Mouse (Mus musculus) CD8-positive naive resting alpha-beta T cell, adult 57 days (primary cell): ENCODE measurements around the gene Mif4gd. TPM values are rescaled to one million over a fixed set of nuclear protein-coding genes. Genes with fewer than 3 reads are reported as not detected.

Experiments used
- total RNA-seq: library from RNA; stranded (reverse); gene quantifications from one replicate; pipeline ENCODE4 v1.2.4, GENCODE M21; 2023

Gene Mif4gd
- total RNA-seq: 65.7 TPM

GRCm38 (mm10) chr11:115612410-115613137 is at the start of gene Mif4gd:
Gene Mif4gd, minus strand, starts transcription at chr11:115612969.

GRCm38 (mm10) chr11:115627705-115628464 is 15.1 kb upstream of the Mif4gd start, which contains the start of gene Slc25a19:
Gene Slc25a19, minus strand, starts transcription at chr11:115628295.

GRCm38 (mm10) chr11:115603476-115604303 is 9.1 kb downstream of the Mif4gd start, which contains the start of the genes Mrps7 and Gga3:
Gene Mrps7, plus strand, starts transcription at chr11:115603925.
Gene Gga3, minus strand, starts transcription at chr11:115604051.

GRCm38 (mm10) chr11:115564064-115564809 is 48.5 kb downstream of the Mif4gd start, which contains the start of gene Nup85:
Gene Nup85, plus strand, starts transcription at chr11:115564434.

Other genes starting within 250 kb of the Mif4gd start
- 54.9 TPM for gene Hid1, start 245.2 kb downstream of the Mif4gd start, total RNA-seq
- 3.3 TPM for gene Cdr2l, start 231.1 kb downstream of the Mif4gd start, total RNA-seq
- 129 TPM for gene Mrpl58, start 209.2 kb downstream of the Mif4gd start, total RNA-seq
- 249 TPM for gene Atp5h, start 193.0 kb downstream of the Mif4gd start, total RNA-seq
- gene Kctd2, start 192.8 kb downstream of the Mif4gd start, total RNA-seq: 47.0 TPM
- gene Trim80, start 172.4 kb downstream of the Mif4gd start, total RNA-seq: not detected
- 23.5 TPM for gene Slc16a5, start 150.5 kb downstream of the Mif4gd start, total RNA-seq
- gene Armc7, start 137.3 kb downstream of the Mif4gd start, total RNA-seq: 44.8 TPM
- gene Nt5c, start 121.1 kb downstream of the Mif4gd start, total RNA-seq: 116 TPM
- 225 TPM for gene Jpt1, start 98.6 kb downstream of the Mif4gd start, total RNA-seq
- gene Sumo2, start 76.7 kb downstream of the Mif4gd start, total RNA-seq: 234 TPM
- 67.9 TPM for gene Nup85, start 48.5 kb downstream of the Mif4gd start, total RNA-seq
- gene Mrps7, start 9.0 kb downstream of the Mif4gd start, total RNA-seq: 33.5 TPM
- gene Gga3, start 8.9 kb downstream of the Mif4gd start, total RNA-seq: 135 TPM
- 48.1 TPM for gene Slc25a19, start 15.3 kb upstream of the Mif4gd start, total RNA-seq
- gene Grb2, start 95.6 kb upstream of the Mif4gd start, total RNA-seq: 108 TPM
- 74.2 TPM for gene Tmem94, start 152.5 kb upstream of the Mif4gd start, total RNA-seq
- 2.9 TPM for gene Caskin2, start 200.7 kb upstream of the Mif4gd start, total RNA-seq
- gene Tsen54, start 201.8 kb upstream of the Mif4gd start, total RNA-seq: 23.2 TPM
- 37.2 TPM for gene Llgl2, start 211.1 kb upstream of the Mif4gd start, total RNA-seq
- not detected for gene Myo15b, start 245.4 kb upstream of the Mif4gd start, total RNA-seq